Mouse (Mus musculus) limb, embryonic 13.5 days (tissue): ENCODE measurements around the gene Ift172. TPM values are rescaled to one million over a fixed set of nuclear protein-coding genes. Genes with fewer than 3 reads are reported as not detected.

Experiments used
- polyA plus RNA-seq: library from polyadenylated mRNA; unstranded; fragments of >200 nt; fragmentation: Nextera tagmentation; extraction: Ambion mirVana; gene quantifications from 2 replicates; pipeline ENCODE4 v1.2.1, GENCODE M21; 2015

Ift172 gene
- polyA plus RNA-seq, 1 experiment from 2014 or later, result 45.0 TPM

Other genes starting within 250 kb of the Ift172 start
- 147 and 156 TPM in 2 replicates for gene Atraid, start 242.8 kb downstream of the Ift172 start, polyA plus RNA-seq
- gene Slc5a6, start 242.2 kb downstream of the Ift172 start, polyA plus RNA-seq, result 13.4 and 14.1 TPM in 2 replicates
- gene Cad, start 236.3 kb downstream of the Ift172 start, polyA plus RNA-seq, result 30.0 and 33.7 TPM in 2 replicates
- not detected in 2 replicates for gene Dnajc5g, start 184.8 kb downstream of the Ift172 start, polyA plus RNA-seq
- 0.38 and 0.57 TPM in 2 replicates for gene Slc30a3, start 182.9 kb downstream of the Ift172 start, polyA plus RNA-seq
- 7.2 and 8.1 TPM in 2 replicates for gene Trim54, start 174.4 kb downstream of the Ift172 start, polyA plus RNA-seq
- not detected in 2 replicates for gene Ucn, start 152.3 kb downstream of the Ift172 start, polyA plus RNA-seq
- gene Mpv17, start 136.9 kb downstream of the Ift172 start, polyA plus RNA-seq, result 68.7 and 69.4 TPM in 2 replicates
- 0.99 and 1.8 TPM in 2 replicates for gene Gm29609, start 111.2 kb downstream of the Ift172 start, polyA plus RNA-seq
- gene Gtf3c2, start 111.0 kb downstream of the Ift172 start, polyA plus RNA-seq, result 84.8 and 92.4 TPM in 2 replicates
- gene Snx17, start 97.9 kb downstream of the Ift172 start, polyA plus RNA-seq, result 161 and 165 TPM in 2 replicates
- 72.6 and 76.3 TPM in 2 replicates for gene Eif2b4, start 97.7 kb downstream of the Ift172 start, polyA plus RNA-seq
- 10.9 and 11.0 TPM in 2 replicates for gene Zfp513, start 88.8 kb downstream of the Ift172 start, polyA plus RNA-seq
- 131 and 133 TPM in 2 replicates for gene Ppm1g, start 70.4 kb downstream of the Ift172 start, polyA plus RNA-seq
- gene Nrbp1, start 50.3 kb downstream of the Ift172 start, polyA plus RNA-seq, result 165 and 166 TPM in 2 replicates
- gene Gm9970, start 49.9 kb downstream of the Ift172 start, polyA plus RNA-seq, result 0.38 and 0.48 TPM in 2 replicates
- 16.1 and 21.3 TPM in 2 replicates for gene Krtcap3, start 39.4 kb downstream of the Ift172 start, polyA plus RNA-seq
- gene Fndc4, start 5.0 kb upstream of the Ift172 start, polyA plus RNA-seq, result 83.5 and 84.4 TPM in 2 replicates
- gene Gckr, start 6.3 kb upstream of the Ift172 start, polyA plus RNA-seq, result 0.14 and 0.28 TPM in 2 replicates
- gene Zfp512, start 161.3 kb upstream of the Ift172 start, polyA plus RNA-seq, result 65.0 and 70.5 TPM in 2 replicates
- 0.11 and 0.13 TPM in 2 replicates for gene 4930548H24Rik, start 194.6 kb upstream of the Ift172 start, polyA plus RNA-seq
- gene Gpn1, start 203.6 kb upstream of the Ift172 start, polyA plus RNA-seq, result 72.5 and 81.6 TPM in 2 replicates
- 37.0 and 38.6 TPM in 2 replicates for gene Slc4a1ap, start 235.9 kb upstream of the Ift172 start, polyA plus RNA-seq
- 30.8 and 31.2 TPM in 2 replicates for gene Supt7l, start 236.7 kb upstream of the Ift172 start, polyA plus RNA-seq